Mouse (Mus musculus) spleen, adult 2 months (tissue): ENCODE data around the gene Olfr1393.

Experiments
- CTCF ChIP-seq: fragments of 200-500 bp; IDR thresholded peaks from 2 replicates; pipeline ENCODE4 v1.5.1; 2011; ENCODE audit warnings: mild to moderate bottlenecking, inconsistent platforms; ENCODE audit not compliant: insufficient read depth, insufficient read length, insufficient replicate concordance; ENCODE audit errors: extremely low read depth
- POLR2A ChIP-seq: fragments of 200-500 bp; IDR thresholded peaks from 2 replicates; pipeline ENCODE4 v1.6.1; 2011; ENCODE audit warnings: low read depth, low read length, inconsistent platforms

DNA sequence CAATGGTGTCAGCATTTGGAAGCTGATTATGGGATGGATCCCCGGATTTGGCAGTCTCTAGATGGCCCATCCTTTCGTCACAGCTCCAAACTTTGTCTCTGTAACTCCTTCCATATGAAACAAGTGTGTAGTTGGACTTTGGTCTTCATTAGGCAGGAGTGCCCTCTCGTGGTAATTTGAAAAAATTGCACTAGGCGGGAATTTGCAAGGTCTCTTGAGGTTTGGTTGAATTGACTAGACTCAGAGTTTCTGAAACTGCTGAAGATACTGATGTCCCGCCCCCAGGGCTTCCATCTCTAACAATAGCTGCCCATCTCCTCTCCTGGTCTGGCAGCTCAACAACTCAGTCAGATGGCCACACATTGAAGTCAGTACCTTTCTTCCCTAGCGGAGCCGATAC lies 6.8 kb upstream of the Olfr1393 start:
- TF ChIP-seq CTCF, result peak; percentile 39; the same call in 1 of the 2 replicates
- TF ChIP-seq POLR2A, result no peak
